Mouse (Mus musculus) right cerebral cortex, postnatal 10 days (tissue): ENCODE results near the gene Osbpl6.
"Not testable (repeated sequence)": the region's sequence is repeated elsewhere in the genome, so short reads cannot be mapped to it uniquely, and the experiment has no call there.

ENCODE experiments used
- DNase-seq, 2 experiments: peaks; one replicate each; pipeline ENCODE4 v3.0.0; 2021; ENCODE audit warnings: low spot score in 2 of 2

The Osbpl6 gene

GRCm38 (mm10) chr2:76563862-76564261 is 157.6 kb downstream of the Osbpl6 start:
- DNase-seq: no peak

GRCm38 (mm10) chr2:76566933-76567551 is 160.7 kb downstream of the Osbpl6 start:
- no peak for DNase-seq

GRCm38 (mm10) chr2:76571543-76571942 is 165.2 kb downstream of the Osbpl6 start:
- no peak for DNase-seq

- no peak for DNase-seq
Observed at GRCm38 (mm10) chr2:76578911-76579310, 172.6 kb downstream of the Osbpl6 start.

- DNase-seq: no peak
Observed at GRCm38 (mm10) chr2:76585090-76585489, 178.8 kb downstream of the Osbpl6 start.

GRCm38 (mm10) chr2:76586906-76587305 is 180.6 kb downstream of the Osbpl6 start:
- no peak for DNase-seq

- DNase-seq: no peak
Observed at GRCm38 (mm10) chr2:76590221-76590620, 183.9 kb downstream of the Osbpl6 start.

GRCm38 (mm10) chr2:76592401-76592924 is 186.2 kb downstream of the Osbpl6 start:
- no peak for DNase-seq

- DNase-seq: no peak
Observed at GRCm38 (mm10) chr2:76597521-76597920, 191.2 kb downstream of the Osbpl6 start.

GRCm38 (mm10) chr2:76599214-76599613 is 192.9 kb downstream of the Osbpl6 start:
- DNase-seq: no peak

- DNase-seq: no peak
Observed at GRCm38 (mm10) chr2:76602256-76602655, 195.9 kb downstream of the Osbpl6 start.

- DNase-seq: no peak
Observed at GRCm38 (mm10) chr2:76606704-76607103, 200.4 kb downstream of the Osbpl6 start.

- DNase-seq: no peak
Observed at GRCm38 (mm10) chr2:76610326-76611104, 204.2 kb downstream of the Osbpl6 start.

GRCm38 (mm10) chr2:76611996-76612395 is 205.7 kb downstream of the Osbpl6 start:
- no peak for DNase-seq

- peak; percentile 55 to 71 for DNase-seq
Observed at GRCm38 (mm10) chr2:76618078-76618477, 211.8 kb downstream of the Osbpl6 start.

- DNase-seq: no peak
Observed at GRCm38 (mm10) chr2:76620188-76620587, 213.9 kb downstream of the Osbpl6 start.

- DNase-seq: no peak
Observed at GRCm38 (mm10) chr2:76621724-76622123, 215.4 kb downstream of the Osbpl6 start.

- not testable (repeated sequence) for DNase-seq
Observed at GRCm38 (mm10) chr2:76622316-76622715, 216.0 kb downstream of the Osbpl6 start.

- DNase-seq: no peak
Observed at GRCm38 (mm10) chr2:76630293-76630692, 224.0 kb downstream of the Osbpl6 start.

GRCm38 (mm10) chr2:76631600-76631999 is 225.3 kb downstream of the Osbpl6 start:
- DNase-seq: no peak

GRCm38 (mm10) chr2:76639637-76640036 is 233.3 kb downstream of the Osbpl6 start:
- DNase-seq: no peak

- DNase-seq: no peak
Observed at GRCm38 (mm10) chr2:76643801-76644200, 237.5 kb downstream of the Osbpl6 start.

GRCm38 (mm10) chr2:76647441-76647869 is 241.1 kb downstream of the Osbpl6 start:
- DNase-seq: no peak
